Mouse (Mus musculus): ENCODE data around the gene B3galnt1.

GRCm38 (mm10) chr3:69563406-69563805 lies 35.4 kb downstream of the B3galnt1 start:
- TF ChIP-seq CTCF (IDR thresholded peaks at IDR 0.05; ENCODE audit: low read depth, low read length) (no peak), POLR2A (IDR thresholded peaks at IDR 0.05; ENCODE audit: borderline replicate concordance, low read depth, low read length) (no peak)
